Mouse (Mus musculus) megakaryocyte, embryonic 14.5 days (primary cell): ENCODE data around the gene Tut4. TPM values are rescaled to one million over a fixed set of nuclear protein-coding genes. Genes with fewer than 3 reads are reported as not detected.

ENCODE experiments used
- H3K27me3 ChIP-seq: replicated peaks from 2 replicates; pipeline ENCODE3; 2012; ENCODE audit warnings: inconsistent platforms
- H3K36me3 ChIP-seq: replicated peaks from 2 replicates; pipeline ENCODE3; 2012; ENCODE audit warnings: low read length, inconsistent platforms, mixed read lengths
- H3K4me1 ChIP-seq: 2 replicates; pipeline ENCODE4 v1.6.1; 2012; ENCODE audit warnings: inconsistent platforms
- H3K4me3 ChIP-seq: replicated peaks from 2 replicates; pipeline ENCODE3; 2012; ENCODE audit warnings: moderate library complexity, mild to moderate bottlenecking, inconsistent platforms
- H3K9me3 ChIP-seq: 2 replicates; pipeline ENCODE4 v1.6.1; 2012; ENCODE audit warnings: inconsistent platforms
- FLI1 ChIP-seq: IDR thresholded peaks from 2 replicates; pipeline ENCODE4 v1.6.1; 2012; ENCODE audit warnings: low read length, inconsistent platforms, mixed read lengths
- GATA1 ChIP-seq: IDR thresholded peaks from 3 replicates; pipeline ENCODE4 v1.6.1; 2012; ENCODE audit warnings: mixed read lengths, low read length, inconsistent platforms, borderline replicate concordance
- polyA plus RNA-seq: library from polyadenylated mRNA; stranded (reverse); fragments of >175 nt; gene quantifications from 2 replicates; pipeline ENCODE4 v1.2.3, GENCODE M21; 2012; ENCODE audit warnings: low replicate concordance; ENCODE audit not compliant: insufficient read depth

Tut4 gene
- polyA plus RNA-seq, 1 experiment, result 10.1 TPM

GRCm38 (mm10) chr4:108608651-108609050, 149.4 kb downstream of the Tut4 start:
- Histone ChIP-seq H3K4me1 (no peaks in the 10 kb centered on the region), H3K4me3 (no peak overlapping the region), H3K27me3 (no peaks in the 10 kb centered on the region), H3K36me3 (peaks cover 84% of the 10 kb centered on the region), H3K9me3 (no peaks in the 10 kb centered on the region)
- TF ChIP-seq FLI1 (no peak), GATA1 (no peak)

Other genes with a start within 250 kb of the Tut4 start
- not detected in 2 replicates for gene Zyg11a, start 241.4 kb upstream of the Tut4 start, polyA plus RNA-seq
- 0.37 and 0.89 TPM in 2 replicates for gene Zyg11b, start 158.3 kb upstream of the Tut4 start, polyA plus RNA-seq
- gene Coa7, start 131.3 kb upstream of the Tut4 start, polyA plus RNA-seq, result 5.0 TPM in 1 of 2 replicates, not detected in the other
- gene Shisal2a, start 76.1 kb upstream of the Tut4 start, polyA plus RNA-seq, result not detected in 2 replicates
- 0.07 TPM in 1 of 2 replicates, not detected in the other for gene Gpx7, start 52.5 kb upstream of the Tut4 start, polyA plus RNA-seq
- gene Prpf38a, start 119.9 kb downstream of the Tut4 start, polyA plus RNA-seq, result 1.5 and 5.3 TPM in 2 replicates
- 0.80 and 3.7 TPM in 2 replicates for gene Orc1, start 120.0 kb downstream of the Tut4 start, polyA plus RNA-seq
- gene Cc2d1b, start 160.5 kb downstream of the Tut4 start, polyA plus RNA-seq, result 24.8 and 45.3 TPM in 2 replicates